Mouse (Mus musculus) forebrain, embryonic 14.5 days (tissue): ENCODE data around the gene Zp1. TPM values are rescaled to one million over a fixed set of nuclear protein-coding genes. Genes with fewer than 3 reads are reported as not detected.

ENCODE experiments used
- ATAC-seq: fragments of 200-750 bp; cut with Nextera tagmentation; 2 replicates; pipeline ENCODE4 v1.8.0; 2017; ENCODE audit warnings: mild to moderate bottlenecking, moderate library complexity
- DNase-seq: peaks from one replicate; pipeline ENCODE4 v3.0.0-alpha.2; 2015; ENCODE audit warnings: low spot score
- H3K27ac ChIP-seq: fragments of 300-500 bp; sonication (generic); 2 replicates; pipeline ENCODE4 v1.5.1; 2014; ENCODE audit warnings: low read depth, mild to moderate bottlenecking, control low read depth, low read length, moderate library complexity
- H3K27me3 ChIP-seq: fragments of 300-500 bp; sonication (generic); replicated peaks from 2 replicates; pipeline ENCODE4 v1.6.1; 2014; ENCODE audit warnings: low read length, control low read depth, mixed read lengths; ENCODE audit not compliant: control insufficient read depth, insufficient read depth
- H3K36me3 ChIP-seq: fragments of 300-500 bp; sonication (generic); 2 replicates; pipeline ENCODE4 v1.6.1; 2014; ENCODE audit warnings: low read length, control low read depth; ENCODE audit not compliant: control insufficient read depth, insufficient read depth
- H3K4me1 ChIP-seq: fragments of 300-500 bp; sonication (generic); 2 replicates; pipeline ENCODE4 v1.6.1; 2014; ENCODE audit warnings: antibody characterized with exemption, low read length, control low read depth; ENCODE audit not compliant: control insufficient read depth, insufficient read depth
- H3K4me2 ChIP-seq: fragments of 300-500 bp; sonication (generic); 2 replicates; pipeline ENCODE4 v1.6.1; 2014; ENCODE audit warnings: mild to moderate bottlenecking, control low read depth, low read length
- H3K4me3 ChIP-seq: fragments of 300-500 bp; sonication (generic); 2 replicates; pipeline ENCODE4 v1.5.1; 2014; ENCODE audit warnings: low read depth, low read length, control low read depth
- H3K9ac ChIP-seq: fragments of 300-500 bp; sonication (generic); 2 replicates; pipeline ENCODE4 v1.6.1; 2014; ENCODE audit warnings: mild to moderate bottlenecking, low read length, control low read depth, moderate library complexity
- H3K9me3 ChIP-seq: fragments of 300-500 bp; sonication (generic); replicated peaks from 2 replicates; pipeline ENCODE4 v1.6.1; 2016; ENCODE audit warnings: low read length, control low read depth, mixed read lengths; ENCODE audit not compliant: control insufficient read depth
- WGBS: fragments of 180-500 bp; shearing (Covaris S2); extraction: QIAGEN DNeasy Blood & Tissue Kit; methylation state at CpG from one replicate; pipeline ENCODE4 v1.1.7; 2014; 5-methylcytosine and 5-hydroxymethylcytosine counted together
- polyA plus RNA-seq: library from polyadenylated mRNA; unstranded; fragments of >200 nt; fragmentation: Nextera tagmentation; extraction: Ambion mirVana; gene quantifications from 2 replicates; pipeline ENCODE4 v1.2.1, GENCODE M21; 2014

The Zp1 gene
- polyA plus RNA-seq, 1 experiment from 2014 or later: not detected

DNA sequence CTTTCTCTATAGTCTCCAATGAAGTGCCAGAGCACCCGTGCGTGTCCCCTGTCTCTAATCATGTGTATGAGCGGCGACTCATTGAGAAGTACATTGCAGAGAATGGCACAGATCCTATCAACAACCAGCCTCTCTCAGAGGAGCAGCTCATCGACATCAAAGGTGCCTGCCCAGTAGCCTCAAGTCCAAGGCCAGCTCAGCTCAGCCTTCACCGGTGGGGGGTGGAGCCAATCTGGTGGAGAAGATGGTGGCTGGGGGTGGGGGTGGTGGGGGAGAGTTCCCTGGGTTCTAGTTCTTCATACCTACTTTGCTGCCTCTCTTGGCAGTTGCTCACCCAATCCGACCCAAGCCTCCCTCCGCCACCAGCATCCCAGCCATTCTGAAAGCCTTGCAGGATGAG, 22.9 kb downstream of the Zp1 start:
- no peaks in the 10 kb centered on the region for H3K27me3 ChIP-seq
- H3K36me3 ChIP-seq: peaks cover 46% of the 10 kb centered on the region
- no peak overlapping the region for H3K4me2 ChIP-seq
- H3K4me3 ChIP-seq: no peak overlapping the region
- DNase-seq (no peak), ATAC-seq (no peak)
- no peak overlapping the region for H3K27ac ChIP-seq
- WGBS: 85% methylated on average over 8 of the region's 8 CpGs
- H3K9ac ChIP-seq: no peak overlapping the region
- H3K9me3 ChIP-seq: no peaks in the 10 kb centered on the region
- peaks cover 11% of the 10 kb centered on the region for H3K4me1 ChIP-seq

DNA sequence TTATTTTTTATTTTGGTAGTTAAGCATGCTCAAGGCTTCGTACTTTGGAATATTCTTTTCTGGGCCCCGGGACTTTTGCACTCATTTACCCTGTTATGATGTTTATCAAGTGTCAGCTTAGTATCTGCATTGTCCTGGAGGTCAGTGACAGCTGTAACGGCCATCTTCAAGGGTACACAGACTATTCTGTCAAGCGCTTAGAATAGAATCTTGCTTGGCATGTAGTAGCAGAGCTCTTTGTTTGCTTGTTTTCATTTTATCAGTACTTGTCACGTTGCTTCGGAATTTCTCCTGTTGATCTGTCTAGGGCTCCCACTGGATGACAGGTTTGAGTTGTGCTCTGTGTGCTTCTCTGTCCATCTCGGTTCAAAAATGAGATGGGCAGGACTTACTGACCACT, 23.6 kb downstream of the Zp1 start:
- 88% methylated on average over 7 of the region's 7 CpGs for WGBS
- Histone ChIP-seq H3K9me3 (no peaks in the 10 kb centered on the region), H3K27me3 (no peaks in the 10 kb centered on the region), H3K27ac (no peak overlapping the region), H3K4me3 (peak overlapping the region; percentile 89), H3K9ac (peak overlapping the region; percentile 87), H3K4me1 (peaks cover 11% of the 10 kb centered on the region), H3K36me3 (peaks cover 40% of the 10 kb centered on the region), H3K4me2 (peak overlapping the region; percentile 64)
- no peak for DNase-seq
- no peak for ATAC-seq

DNA sequence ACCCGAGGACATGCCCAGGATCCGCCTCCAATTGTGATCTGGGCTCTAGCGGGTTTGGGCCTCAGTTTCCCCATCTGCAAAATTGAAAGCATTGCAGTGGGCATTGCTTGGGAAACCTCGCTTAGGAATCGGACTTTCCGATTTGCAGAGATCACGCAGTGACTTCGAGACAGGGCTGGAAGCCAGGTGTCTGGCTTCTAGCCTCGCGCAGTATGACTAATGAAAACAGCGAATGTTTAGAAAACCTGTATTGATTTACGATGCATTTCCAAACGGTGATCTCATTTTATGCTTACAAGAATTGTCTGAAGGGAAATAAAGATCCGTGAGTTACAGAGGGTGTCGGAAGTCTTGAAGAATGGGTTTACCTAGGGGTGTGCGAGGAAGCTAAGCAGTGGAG, 24.7 kb downstream of the Zp1 start:
- DNase-seq (no peak), ATAC-seq (peak; percentile 8; the same call in 1 of the 2 replicates)
- Histone ChIP-seq H3K4me1 (peaks cover 11% of the 10 kb centered on the region), H3K36me3 (peaks cover 29% of the 10 kb centered on the region), H3K4me2 (peak overlapping the region; percentile 64), H3K27ac (peak overlapping the region; percentile 89), H3K9ac (peak overlapping the region; percentile 87), H3K9me3 (no peaks in the 10 kb centered on the region), H3K27me3 (no peaks in the 10 kb centered on the region), H3K4me3 (peak overlapping the region; percentile 89)
- 1% methylated on average over 16 of the region's 16 CpGs for WGBS

DNA sequence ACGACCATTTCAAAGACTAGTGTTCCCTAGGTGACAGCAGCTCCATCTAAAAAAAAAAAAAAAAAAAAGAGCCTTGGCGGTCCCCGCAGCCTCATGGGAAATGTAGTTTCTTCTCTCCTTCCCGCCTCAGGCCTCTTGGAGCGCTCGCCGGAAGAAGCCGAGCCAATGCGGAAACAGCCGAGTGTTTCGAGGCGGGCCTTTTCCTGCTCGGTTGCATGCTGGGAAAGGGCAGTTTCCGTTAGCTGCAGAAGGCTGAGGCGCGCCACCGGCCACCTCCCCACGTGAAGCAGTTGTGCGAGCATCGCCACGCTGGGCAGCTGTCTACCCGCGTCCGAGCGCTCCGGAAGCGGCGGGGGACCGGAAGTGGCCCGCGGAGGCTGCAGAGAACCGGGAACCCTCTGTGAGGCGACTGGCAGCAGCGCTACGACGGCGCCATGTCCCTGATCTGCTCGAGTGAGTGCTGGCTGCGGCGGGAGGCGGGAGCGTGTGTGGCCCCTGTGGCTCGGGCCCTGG, 25.4 kb downstream of the Zp1 start, which contains the start of gene Prpf19:
Gene Prpf19, plus strand, starts transcription at position 216 of the 513 bp plus-strand sequence.
- Histone ChIP-seq H3K4me3 (peak within 1 kb of the TSS; percentile 89), H3K4me2 (peak within 1 kb of the TSS; percentile 64), H3K27ac (peak within 1 kb of the TSS; percentile 89), H3K9ac (peak within 1 kb of the TSS; percentile 87), H3K9me3 (no peaks in the 10 kb centered on the region), H3K4me1 (peaks cover 11% of the 10 kb centered on the region), H3K27me3 (no peaks in the 10 kb centered on the region), H3K36me3 (peaks cover 22% of the 10 kb centered on the region)
- DNase-seq: peak; percentile 99
- ATAC-seq: peak; percentile 97
- under 1% methylated on average over 43 of the region's 43 CpGs for WGBS

DNA sequence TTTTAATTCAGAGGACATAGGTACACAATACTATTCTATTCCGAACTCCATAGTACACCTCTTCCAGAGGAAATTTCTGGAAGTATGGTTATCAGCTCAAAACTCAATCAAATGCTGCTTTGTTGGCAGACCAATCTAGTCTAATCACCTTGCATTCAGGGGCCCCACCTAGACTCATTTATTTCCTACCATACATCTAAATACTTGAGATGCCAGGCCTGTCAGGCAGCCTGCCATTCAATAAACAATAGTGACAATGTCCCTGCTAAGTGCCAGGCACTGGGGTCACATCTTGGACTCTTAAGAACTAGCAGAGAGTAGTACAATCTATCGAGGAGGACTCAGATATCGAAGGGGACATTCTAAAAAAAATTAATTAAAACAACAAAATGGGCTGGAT, 28.2 kb downstream of the Zp1 start:
- Histone ChIP-seq H3K4me1 (peaks cover 11% of the 10 kb centered on the region), H3K9ac (no peak overlapping the region), H3K9me3 (no peaks in the 10 kb centered on the region), H3K27ac (no peak overlapping the region), H3K4me3 (no peak overlapping the region), H3K27me3 (no peaks in the 10 kb centered on the region), H3K4me2 (no peak overlapping the region), H3K36me3 (no peaks in the 10 kb centered on the region)
- DNase-seq (no peak), ATAC-seq (no peak)
- 87% methylated on average over 3 of the region's 3 CpGs for WGBS

DNA sequence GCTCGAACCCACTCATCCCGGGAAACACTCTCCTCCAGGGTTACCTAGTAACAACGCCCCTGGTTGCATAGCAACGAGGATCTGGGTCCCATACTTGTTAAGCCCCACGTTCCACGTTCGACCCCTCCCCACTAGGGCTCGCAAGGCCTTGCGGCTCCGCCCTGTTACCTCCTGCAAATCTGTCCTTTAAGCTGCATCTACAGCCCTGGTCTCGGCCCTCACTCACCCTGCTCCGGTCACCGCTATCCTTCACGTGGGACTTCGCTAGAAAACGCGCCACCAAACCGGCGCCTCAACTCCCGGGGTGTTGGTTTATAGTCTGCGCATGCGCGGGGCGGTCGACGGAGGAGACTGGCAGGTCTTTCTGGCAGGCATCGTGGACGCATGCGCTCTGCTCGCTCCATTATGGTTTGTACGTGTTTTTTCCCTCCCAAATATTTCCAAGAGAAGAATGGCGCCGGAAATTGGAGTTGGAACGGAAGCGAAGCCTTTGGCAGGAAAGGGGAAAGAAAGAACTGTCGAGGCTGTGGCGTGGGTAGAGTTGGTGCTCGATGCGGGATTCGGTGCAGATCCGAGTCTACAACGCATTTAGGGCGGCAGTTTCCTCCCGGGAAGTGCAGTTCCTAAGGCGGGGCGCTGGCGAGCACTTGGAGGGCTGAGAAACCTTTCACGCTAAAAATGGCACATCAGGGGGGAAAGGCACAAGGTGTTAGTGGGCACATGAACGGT, 38.8 kb downstream of the Zp1 start, which contains the start of gene Tmem109:
Gene Tmem109, minus strand, starts transcription at position 576 of the 729 bp plus-strand sequence.
- Histone ChIP-seq H3K9ac (peak within 1 kb of the TSS; percentile 80), H3K4me3 (peak within 1 kb of the TSS; percentile 48), H3K27ac (peak within 1 kb of the TSS; percentile 97), H3K9me3 (peaks cover 5% of the 10 kb centered on the region; the same call in 1 of the 2 replicates), H3K36me3 (no peaks in the 10 kb centered on the region), H3K4me1 (peaks cover 14% of the 10 kb centered on the region), H3K4me2 (peak within 1 kb of the TSS; percentile 95), H3K27me3 (no peaks in the 10 kb centered on the region)
- under 1% methylated on average over 48 of the region's 49 CpGs for WGBS
- ATAC-seq (peak; percentile 94), DNase-seq (peak; percentile 99)

DNA sequence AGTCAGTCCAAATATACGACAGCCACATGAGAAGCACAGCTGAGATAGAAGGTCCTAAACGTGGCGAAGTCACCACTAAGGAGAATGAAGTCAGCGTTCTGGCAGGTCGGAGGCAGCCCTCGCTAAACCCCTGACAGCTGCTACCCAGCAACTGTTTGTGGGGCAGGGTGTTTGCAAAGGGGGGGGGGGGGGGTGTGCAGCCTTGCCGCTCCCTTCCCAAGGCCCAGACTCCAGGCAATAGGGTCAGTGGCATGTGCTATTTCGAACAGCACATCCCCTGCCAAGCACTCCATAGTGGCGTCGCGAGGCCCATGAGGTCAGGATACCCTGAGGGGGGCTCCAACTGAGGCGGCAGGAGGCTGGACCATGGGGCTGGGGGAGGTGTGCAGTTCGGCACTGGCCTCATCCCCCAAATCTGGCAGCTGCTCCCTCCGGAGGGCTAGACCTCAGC, 39.4 kb downstream of the Zp1 start:
- H3K27ac ChIP-seq: peak overlapping the region; percentile 97
- ATAC-seq: no peak
- DNase-seq: no peak
- no peaks in the 10 kb centered on the region for H3K27me3 ChIP-seq
- peak overlapping the region; percentile 95 for H3K4me2 ChIP-seq
- H3K4me1 ChIP-seq: peaks cover 14% of the 10 kb centered on the region
- WGBS: under 1% methylated on average over 14 of the region's 14 CpGs
- peak overlapping the region; percentile 80 for H3K9ac ChIP-seq
- H3K9me3 ChIP-seq: peaks cover 5% of the 10 kb centered on the region; the same call in 1 of the 2 replicates
- peak overlapping the region; percentile 48 for H3K4me3 ChIP-seq
- no peaks in the 10 kb centered on the region for H3K36me3 ChIP-seq

DNA sequence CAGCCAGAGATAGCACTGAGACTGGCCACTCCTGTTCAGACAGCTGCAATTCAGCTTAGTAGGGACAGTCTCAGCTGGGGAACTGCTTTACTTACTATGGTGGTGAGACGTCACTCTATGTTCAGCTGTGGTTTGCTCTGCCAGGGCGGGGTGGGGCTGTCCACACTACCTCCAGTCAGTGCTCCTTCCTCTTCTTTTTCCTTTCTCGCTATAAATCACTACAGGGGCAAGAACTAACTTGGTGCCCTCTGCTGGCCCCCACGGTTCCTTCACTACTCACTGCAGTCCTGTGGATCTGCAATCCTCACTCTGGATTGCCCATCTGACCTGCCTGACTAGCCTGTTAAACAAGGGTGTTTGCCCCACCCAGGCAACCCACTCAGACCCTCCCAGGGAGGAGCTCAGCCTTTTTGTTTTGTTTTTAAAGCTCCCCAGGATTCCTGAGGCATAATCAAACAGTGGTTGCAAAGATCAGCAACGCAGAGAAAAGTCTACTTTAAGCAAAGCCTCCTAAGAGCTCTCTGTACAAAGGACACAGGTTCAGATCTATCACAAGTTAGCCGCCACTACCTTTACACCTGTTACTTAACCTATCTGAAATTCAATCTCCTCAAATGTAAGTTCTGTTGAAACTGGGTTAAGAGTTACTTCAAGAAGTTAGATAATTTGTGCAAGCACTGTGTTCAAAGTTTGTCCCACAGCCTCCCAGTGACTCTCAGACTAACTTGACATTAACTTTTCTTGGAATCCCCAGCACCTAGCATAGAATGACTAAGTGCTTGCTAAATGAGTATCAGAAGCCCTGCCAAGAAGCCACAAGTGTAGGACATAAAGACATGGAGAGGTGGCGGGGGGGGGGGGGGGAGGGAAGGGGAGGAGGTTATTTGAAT, 40.1 kb downstream of the Zp1 start:
- peak overlapping the region; percentile 97; the same call in 1 of the 2 replicates for H3K27ac ChIP-seq
- no peaks in the 10 kb centered on the region for H3K36me3 ChIP-seq
- peak; percentile 17 for DNase-seq
- H3K4me2 ChIP-seq: peak overlapping the region; percentile 95
- H3K9me3 ChIP-seq: peaks cover 4% of the 10 kb centered on the region; the same call in 1 of the 2 replicates
- no peak; the same call in 1 of the 2 replicates for ATAC-seq
- H3K9ac ChIP-seq: peak overlapping the region; percentile 80
- H3K4me1 ChIP-seq: peaks cover 14% of the 10 kb centered on the region
- 43% methylated on average over 6 of the region's 7 CpGs for WGBS
- H3K4me3 ChIP-seq: peak overlapping the region; percentile 48
- H3K27me3 ChIP-seq: no peaks in the 10 kb centered on the region
